Mouse (Mus musculus) heart, embryonic 12.5 days (tissue): Measurements from ENCODE around the gene Rasa3. TPM values are rescaled to one million over a fixed set of nuclear protein-coding genes. Genes with fewer than 3 reads are reported as not detected.

Source experiments
- ATAC-seq: fragments of 200-750 bp; cut with Nextera tagmentation; 2 replicates; pipeline ENCODE4 v1.8.0; 2017; ENCODE audit warnings: moderate TSS enrichment, moderate library complexity; ENCODE audit not compliant: insufficient number of reproducible peaks, low FRiP score
- H3K27ac ChIP-seq: fragments of 300-500 bp; sonication (generic); 2 replicates; pipeline ENCODE4 v1.5.1; 2016; ENCODE audit warnings: mild to moderate bottlenecking, moderate library complexity; ENCODE audit not compliant: poor library complexity, severe bottlenecking
- H3K27me3 ChIP-seq: fragments of 300-500 bp; sonication (generic); replicated peaks from 2 replicates; pipeline ENCODE4 v1.6.1; 2016; ENCODE audit warnings: mild to moderate bottlenecking, moderate library complexity
- H3K36me3 ChIP-seq: fragments of 300-500 bp; sonication (generic); 2 replicates; pipeline ENCODE4 v1.6.1; 2016; ENCODE audit warnings: mild to moderate bottlenecking, moderate library complexity
- H3K4me1 ChIP-seq: fragments of 300-500 bp; sonication (generic); replicated peaks from 2 replicates; pipeline ENCODE4 v1.6.1; 2016; ENCODE audit warnings: mild to moderate bottlenecking
- H3K4me2 ChIP-seq: fragments of 300-500 bp; sonication (generic); 2 replicates; pipeline ENCODE4 v1.6.1; 2016; ENCODE audit warnings: mild to moderate bottlenecking, moderate library complexity
- H3K4me3 ChIP-seq: fragments of 300-500 bp; sonication (generic); 2 replicates; pipeline ENCODE4 v1.5.1; 2016; ENCODE audit warnings: mild to moderate bottlenecking
- H3K9ac ChIP-seq: fragments of 300-500 bp; sonication (generic); 2 replicates; pipeline ENCODE4 v1.6.1; 2016; ENCODE audit warnings: mild to moderate bottlenecking, moderate library complexity
- H3K9me3 ChIP-seq: fragments of 300-500 bp; sonication (generic); replicated peaks from 2 replicates; pipeline ENCODE4 v1.6.1; 2016; ENCODE audit warnings: mild to moderate bottlenecking, moderate library complexity
- WGBS: fragments of 180-500 bp; shearing (Covaris S2); methylation state at CpG from one replicate; pipeline ENCODE4 v1.1.7; 2016; 5-methylcytosine and 5-hydroxymethylcytosine counted together
- polyA plus RNA-seq: library from polyadenylated mRNA; unstranded; fragments of >200 nt; fragmentation: Nextera tagmentation; extraction: Ambion mirVana; gene quantifications from 2 replicates; pipeline ENCODE4 v1.2.1, GENCODE M21; 2016

Rasa3 gene
- polyA plus RNA-seq, 1 experiment from 2014 or later: 35.1 TPM

- no peaks in the 10 kb centered on the region for H3K27me3 ChIP-seq
- no peak overlapping the region for H3K4me3 ChIP-seq
- H3K36me3 ChIP-seq: peaks cover 63% of the 10 kb centered on the region
- H3K9ac ChIP-seq: no peak overlapping the region
- 65% methylated on average over 11 of the region's 11 CpGs for WGBS
- no peak overlapping the region for H3K27ac ChIP-seq
- no peak for ATAC-seq
- no peaks in the 10 kb centered on the region for H3K9me3 ChIP-seq
- H3K4me1 ChIP-seq: peaks cover 13% of the 10 kb centered on the region; the same call in 1 of the 2 replicates
- H3K4me2 ChIP-seq: no peak overlapping the region
These were observed 82.5 kb downstream of the Rasa3 start for GRCm38 (mm10) chr8:13594884-13595323.

- ATAC-seq: no peak
- WGBS: 79% methylated on average over 8 of the region's 8 CpGs
- no peak overlapping the region for H3K9ac ChIP-seq
These were observed 84.1 kb downstream of the Rasa3 start for GRCm38 (mm10) chr8:13593340-13593739.

GRCm38 (mm10) chr8:13591246-13591645, 86.2 kb downstream of the Rasa3 start:
- Histone ChIP-seq H3K4me1 (peaks cover 4% of the 10 kb centered on the region; the same call in 1 of the 2 replicates), H3K36me3 (peaks cover 64% of the 10 kb centered on the region), H3K27me3 (no peaks in the 10 kb centered on the region), H3K9me3 (no peaks in the 10 kb centered on the region), H3K4me3 (no peak overlapping the region), H3K27ac (no peak overlapping the region), H3K9ac (no peak overlapping the region), H3K4me2 (no peak overlapping the region)
- 85% methylated on average over 6 of the region's 6 CpGs for WGBS
- ATAC-seq: no peak

More at GRCm38 (mm10) chr8:13593340-13593739, 84.1 kb downstream of the Rasa3 start:
- Histone ChIP-seq H3K27ac (no peak overlapping the region), H3K4me3 (no peak overlapping the region), H3K36me3 (peaks cover 77% of the 10 kb centered on the region), H3K4me1 (peaks cover 12% of the 10 kb centered on the region), H3K27me3 (no peaks in the 10 kb centered on the region), H3K4me2 (no peak overlapping the region), H3K9me3 (no peaks in the 10 kb centered on the region)

- peak; percentile 52; the same call in 1 of the 2 replicates for ATAC-seq
- H3K4me1 ChIP-seq: peaks cover 4% of the 10 kb centered on the region; the same call in 1 of the 2 replicates
These were observed 88.3 kb downstream of the Rasa3 start for GRCm38 (mm10) chr8:13589071-13589470.

GRCm38 (mm10) chr8:13584652-13585051, 92.8 kb downstream of the Rasa3 start:
- H3K27me3 ChIP-seq: no peaks in the 10 kb centered on the region
- no peak overlapping the region for H3K4me3 ChIP-seq
- WGBS: 78% methylated on average over 8 of the region's 8 CpGs
- no peak for ATAC-seq
- H3K36me3 ChIP-seq: peaks cover 83% of the 10 kb centered on the region
- H3K9me3 ChIP-seq: peaks cover 9% of the 10 kb centered on the region; the same call in 1 of the 2 replicates
- H3K4me1 ChIP-seq: peaks cover 4% of the 10 kb centered on the region; the same call in 1 of the 2 replicates
- H3K27ac ChIP-seq: no peak overlapping the region
- H3K4me2 ChIP-seq: no peak overlapping the region
- H3K9ac ChIP-seq: no peak overlapping the region

More at GRCm38 (mm10) chr8:13589071-13589470, 88.3 kb downstream of the Rasa3 start:
- Histone ChIP-seq H3K27ac (no peak overlapping the region), H3K4me2 (no peak overlapping the region), H3K27me3 (no peaks in the 10 kb centered on the region), H3K9me3 (no peaks in the 10 kb centered on the region), H3K9ac (no peak overlapping the region), H3K36me3 (peaks cover 67% of the 10 kb centered on the region), H3K4me3 (no peak overlapping the region)
- 54% methylated on average over 6 of the region's 6 CpGs for WGBS

GRCm38 (mm10) chr8:13577869-13578268, 99.5 kb downstream of the Rasa3 start:
- 86% methylated on average over 6 of the region's 6 CpGs for WGBS
- H3K4me3 ChIP-seq: no peak overlapping the region
- peaks cover 98% of the 10 kb centered on the region for H3K36me3 ChIP-seq
- H3K9me3 ChIP-seq: peaks cover 5% of the 10 kb centered on the region; the same call in 1 of the 2 replicates
- no peaks in the 10 kb centered on the region for H3K4me1 ChIP-seq
- no peak overlapping the region for H3K9ac ChIP-seq
- H3K27me3 ChIP-seq: no peaks in the 10 kb centered on the region
- H3K27ac ChIP-seq: no peak overlapping the region
- no peak for ATAC-seq
- H3K4me2 ChIP-seq: no peak overlapping the region

- no peak for ATAC-seq
- H3K36me3 ChIP-seq: peaks cover 85% of the 10 kb centered on the region
- H3K4me1 ChIP-seq: no peaks in the 10 kb centered on the region
- H3K4me3 ChIP-seq: no peak overlapping the region
- 86% methylated on average over 11 of the region's 11 CpGs for WGBS
- no peaks in the 10 kb centered on the region for H3K9me3 ChIP-seq
- no peak overlapping the region for H3K9ac ChIP-seq
- H3K27ac ChIP-seq: no peak overlapping the region
- no peaks in the 10 kb centered on the region for H3K27me3 ChIP-seq
- H3K4me2 ChIP-seq: no peak overlapping the region
These were observed 105.4 kb downstream of the Rasa3 start for GRCm38 (mm10) chr8:13571999-13572398.

- Histone ChIP-seq H3K4me3 (no peak within 1 kb of the TSS), H3K9me3 (no peaks in the 10 kb centered on the region), H3K27ac (no peak within 1 kb of the TSS), H3K36me3 (peaks cover 7% of the 10 kb centered on the region; the same call in 1 of the 2 replicates), H3K27me3 (no peaks in the 10 kb centered on the region), H3K9ac (no peak within 1 kb of the TSS), H3K4me1 (no peaks in the 10 kb centered on the region; the same call in 1 of the 2 replicates), H3K4me2 (no peak within 1 kb of the TSS)
- WGBS: 32% methylated on average over 13 of the region's 13 CpGs
- peak; percentile 51; the same call in 1 of the 2 replicates for ATAC-seq
These were observed 115.3 kb downstream of the Rasa3 start, which contains the start of gene 1700029H14Rik for GRCm38 (mm10) chr8:13562118-13562517. 1700029H14Rik (minus strand) TSS chr8:13562461.

- no peaks in the 10 kb centered on the region for H3K9me3 ChIP-seq
- no peak for ATAC-seq
- 78% methylated on average over 2 of the region's 2 CpGs for WGBS
- H3K27me3 ChIP-seq: no peaks in the 10 kb centered on the region
- H3K4me2 ChIP-seq: no peak overlapping the region
- no peaks in the 10 kb centered on the region; the same call in 1 of the 2 replicates for H3K4me1 ChIP-seq
- H3K27ac ChIP-seq: no peak overlapping the region
- H3K9ac ChIP-seq: no peak overlapping the region
- no peak overlapping the region for H3K4me3 ChIP-seq
- H3K36me3 ChIP-seq: no peaks in the 10 kb centered on the region
These were observed 119.9 kb downstream of the Rasa3 start for GRCm38 (mm10) chr8:13557526-13557925.

- no peak overlapping the region for H3K4me2 ChIP-seq
- H3K36me3 ChIP-seq: no peaks in the 10 kb centered on the region
- peaks cover 4% of the 10 kb centered on the region; the same call in 1 of the 2 replicates for H3K4me1 ChIP-seq
- H3K9ac ChIP-seq: no peak overlapping the region
- no peak for ATAC-seq
- WGBS: 84% methylated on average over 6 of the region's 6 CpGs
- no peak overlapping the region for H3K27ac ChIP-seq
- 0 out of 2 replicates have a peak, but pooled peaks cover 5% of the 10 kb centered on the region for H3K27me3 ChIP-seq
- H3K9me3 ChIP-seq: no peaks in the 10 kb centered on the region
- no peak overlapping the region for H3K4me3 ChIP-seq
These were observed 125.9 kb downstream of the Rasa3 start for GRCm38 (mm10) chr8:13551574-13551830.

- H3K36me3 ChIP-seq: no peaks in the 10 kb centered on the region
- no peaks in the 10 kb centered on the region for H3K9me3 ChIP-seq
- 50% methylated on average over 9 of the region's 9 CpGs for WGBS
- no peak overlapping the region for H3K4me3 ChIP-seq
- no peak overlapping the region for H3K27ac ChIP-seq
- H3K9ac ChIP-seq: no peak overlapping the region
- H3K4me2 ChIP-seq: no peak overlapping the region
- peaks cover 4% of the 10 kb centered on the region; the same call in 1 of the 2 replicates for H3K4me1 ChIP-seq
- 0 out of 2 replicates have a peak, but pooled peaks cover 5% of the 10 kb centered on the region for H3K27me3 ChIP-seq
- ATAC-seq: peak; percentile 79
These were observed 126.5 kb downstream of the Rasa3 start for GRCm38 (mm10) chr8:13550718-13551573.
